Mouse (Mus musculus): ENCODE measurements around the gene Arl14ep.
"Not testable (repeated sequence)": the region's sequence is repeated elsewhere in the genome, so short reads cannot be mapped to it uniquely, and the experiment has no call there.

Gene Arl14ep

DNA sequence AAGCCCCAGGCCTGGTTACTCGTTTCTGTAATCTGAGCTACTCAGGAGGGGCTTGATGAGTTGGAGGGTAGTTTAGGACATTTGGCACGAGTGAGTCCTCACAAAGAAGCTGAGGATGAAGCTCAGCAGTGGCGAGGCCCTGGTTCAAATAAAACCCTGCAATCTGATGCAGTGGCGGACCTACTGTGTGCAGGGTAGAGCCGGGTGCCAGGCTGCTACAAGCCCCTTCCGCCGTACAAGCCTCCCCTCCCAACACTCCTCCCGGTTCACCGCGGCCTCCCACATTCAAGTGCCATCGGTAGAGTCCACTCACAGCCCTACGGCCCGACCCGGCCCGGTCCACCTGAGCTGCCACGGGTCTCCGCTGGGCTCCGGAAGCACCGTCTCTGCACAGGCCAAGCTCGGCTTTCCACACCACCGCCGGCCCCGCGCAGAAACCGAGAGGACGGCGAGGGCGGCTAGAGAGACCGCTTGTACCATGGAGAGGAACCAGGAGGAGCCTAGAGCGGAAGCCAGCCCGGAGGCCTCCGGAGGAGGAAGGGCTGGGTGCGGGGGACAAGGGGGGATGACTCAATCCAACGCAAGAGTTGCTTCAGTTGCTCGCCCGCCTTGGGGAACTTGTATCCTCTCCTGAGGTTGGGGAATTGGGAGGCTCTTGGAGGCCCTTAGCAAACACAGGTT is at the start of gene Arl14ep:
Gene Arl14ep, minus strand, starts transcription at position 466 of the 681 bp plus-strand sequence.
- DNase-seq (ENCODE audit: extremely low spot score, low spot score) = peak; percentile 90

DNA sequence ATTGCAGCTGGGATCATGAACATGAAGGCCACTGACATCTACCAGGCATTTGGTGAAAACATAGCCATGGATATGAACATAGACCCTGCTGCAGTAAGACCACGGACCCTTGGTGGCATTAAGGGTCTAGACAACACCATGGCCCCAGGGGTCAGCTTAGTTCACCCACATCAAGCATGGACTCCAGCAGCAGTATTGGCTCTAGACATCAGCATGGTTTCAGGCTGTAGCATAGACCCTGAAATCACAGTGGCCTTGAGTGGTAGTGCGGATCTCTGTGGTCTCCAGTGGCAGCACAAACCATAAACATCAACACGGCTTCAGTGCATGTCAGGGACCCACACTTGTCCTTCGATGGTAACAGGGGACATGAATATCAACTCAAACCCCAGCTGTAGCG is 48.5 kb upstream of the Arl14ep start:
- DNase-seq (ENCODE audit: extremely low spot score, low spot score) = no peak

DNA sequence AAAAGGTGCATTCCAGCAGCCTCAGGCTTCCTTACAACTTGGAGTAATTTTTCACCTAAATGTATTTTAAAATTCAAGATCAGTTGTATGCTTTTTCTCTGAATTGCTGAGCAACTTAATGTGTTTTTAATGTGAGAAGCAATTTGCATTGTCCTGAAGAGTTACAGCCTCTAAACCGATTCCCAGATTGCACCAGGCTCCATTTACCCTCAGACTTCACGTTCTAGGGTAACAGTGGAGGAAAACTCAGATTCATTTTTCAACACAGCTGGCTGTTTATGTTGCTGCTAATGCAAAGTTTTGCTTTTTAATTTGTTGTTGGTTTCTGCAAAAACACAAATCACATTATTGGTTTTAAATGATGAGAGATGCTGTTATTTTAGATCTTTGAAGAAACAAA is 45.1 kb upstream of the Arl14ep start:
- no peak for DNase-seq (ENCODE audit: extremely low spot score, low spot score)

DNA sequence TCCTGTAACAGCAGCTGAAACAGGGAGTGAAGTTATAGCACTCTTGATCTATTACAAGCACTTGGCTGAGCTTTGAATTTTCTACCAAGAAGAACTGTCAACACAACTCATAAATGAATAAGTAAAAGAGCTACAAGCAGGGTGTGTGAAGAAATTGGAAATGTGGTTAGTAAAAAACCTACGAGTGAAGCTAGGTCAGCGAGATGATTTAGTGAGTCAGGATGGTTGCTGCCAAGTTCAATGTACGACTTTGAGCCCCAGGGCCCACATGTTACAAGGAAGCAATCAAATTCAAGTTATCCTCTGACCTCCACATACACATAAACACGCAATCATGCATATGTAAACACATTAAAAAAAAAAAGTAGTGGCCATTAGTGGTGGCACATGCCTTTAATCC is 38.9 kb upstream of the Arl14ep start:
- DNase-seq (ENCODE audit: extremely low spot score, low spot score) = no peak

DNA sequence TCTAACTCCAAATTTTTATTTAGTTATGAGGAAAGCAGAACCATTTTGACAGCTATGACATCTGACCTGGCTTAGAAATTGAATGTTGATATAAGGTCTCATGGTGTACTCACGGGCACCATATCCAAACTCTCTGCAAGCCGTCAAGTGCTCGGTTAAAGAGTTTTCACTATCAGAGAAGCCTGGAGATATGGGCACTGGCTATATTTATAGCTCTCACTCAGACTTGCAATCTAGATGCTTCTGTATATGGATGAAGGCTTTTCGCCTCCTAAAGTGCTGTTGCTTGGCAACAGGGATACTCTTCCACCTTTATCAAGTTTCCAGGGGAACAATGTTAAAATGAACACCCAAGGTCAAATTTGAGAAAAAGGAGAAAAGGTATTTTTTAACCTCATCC is 38.1 kb upstream of the Arl14ep start:
- no peak for DNase-seq (ENCODE audit: extremely low spot score, low spot score)

DNA sequence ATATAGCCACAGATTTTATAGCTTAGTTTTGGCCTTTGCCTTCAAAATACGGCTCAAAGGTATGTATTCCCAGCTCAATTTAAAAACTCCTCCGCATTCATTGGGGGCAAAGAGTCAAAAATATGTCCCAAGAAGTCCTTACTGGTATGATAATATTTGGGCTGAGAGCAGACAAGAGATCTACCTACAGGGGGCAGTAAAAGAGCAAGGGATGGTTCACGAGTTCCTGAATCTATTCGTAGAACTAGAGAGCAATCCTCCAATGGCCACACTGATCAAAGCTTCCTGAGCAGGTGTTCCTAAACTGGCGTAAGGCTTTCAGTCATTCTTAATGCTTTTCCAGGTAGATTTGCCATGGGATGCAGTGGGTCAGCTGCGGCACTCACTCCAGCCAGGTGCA is 35.9 kb upstream of the Arl14ep start:
- DNase-seq (ENCODE audit: extremely low spot score, low spot score) = no peak

DNA sequence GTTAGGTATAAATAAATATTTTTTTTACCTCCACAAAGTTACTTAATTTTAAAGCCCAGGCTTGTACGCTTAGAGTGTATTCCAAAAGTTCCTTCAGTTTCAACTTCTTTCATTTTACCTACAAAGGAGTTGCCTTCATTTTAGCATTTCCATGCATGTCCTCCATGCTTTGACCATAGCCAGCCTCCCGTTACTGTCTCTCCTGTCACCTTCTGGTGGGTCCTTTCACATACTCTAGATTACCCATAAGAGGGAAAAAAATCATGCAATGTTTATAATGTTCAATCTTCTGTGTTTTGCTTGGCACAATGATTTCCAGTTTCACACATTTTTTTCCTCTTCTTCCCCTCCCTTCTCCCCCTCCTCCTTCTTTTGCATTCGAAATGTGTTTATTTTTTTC is 32.2 kb upstream of the Arl14ep start:
- DNase-seq (ENCODE audit: extremely low spot score, low spot score) = no peak

DNA sequence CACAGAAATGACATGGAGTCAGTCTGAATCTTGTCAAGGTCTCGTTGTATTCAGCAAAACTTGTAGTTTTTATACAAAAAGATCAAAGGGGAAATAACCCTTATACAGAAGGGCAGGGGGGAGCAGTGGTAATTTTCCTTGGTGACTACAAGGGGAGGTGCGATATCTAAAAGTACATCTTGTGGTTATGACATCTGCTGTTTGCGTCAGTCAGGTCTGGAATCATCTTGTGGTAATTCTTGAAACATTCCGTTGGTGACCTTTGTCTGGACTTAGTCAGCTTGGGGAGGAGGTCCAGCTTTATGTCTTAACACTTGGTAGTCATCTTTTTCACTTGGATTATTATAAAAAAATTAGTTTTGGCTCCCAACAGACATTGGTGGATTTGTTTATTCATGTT is 31.7 kb upstream of the Arl14ep start:
- not testable (repeated sequence) for DNase-seq (ENCODE audit: extremely low spot score, low spot score)

DNA sequence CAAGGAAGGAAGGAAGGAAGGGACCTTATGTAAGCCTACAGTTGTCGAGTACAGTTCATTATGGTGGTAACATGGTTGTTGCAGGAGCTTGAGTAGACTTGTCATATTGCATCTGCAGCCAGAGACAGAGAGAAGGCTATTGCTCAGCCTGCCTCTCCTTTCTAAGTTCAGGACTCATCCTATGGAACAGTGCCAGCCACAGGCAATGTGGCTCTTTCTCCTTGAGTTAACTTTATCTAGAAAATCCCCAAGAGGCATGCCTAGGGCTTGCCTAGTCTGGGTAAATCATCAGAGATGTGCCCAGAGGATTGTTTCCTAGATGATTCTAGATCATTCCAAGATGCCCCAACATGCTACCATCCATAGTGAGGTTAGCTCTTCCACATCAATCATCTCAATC is 17.0 kb upstream of the Arl14ep start:
- DNase-seq (ENCODE audit: extremely low spot score, low spot score) = no peak

DNA sequence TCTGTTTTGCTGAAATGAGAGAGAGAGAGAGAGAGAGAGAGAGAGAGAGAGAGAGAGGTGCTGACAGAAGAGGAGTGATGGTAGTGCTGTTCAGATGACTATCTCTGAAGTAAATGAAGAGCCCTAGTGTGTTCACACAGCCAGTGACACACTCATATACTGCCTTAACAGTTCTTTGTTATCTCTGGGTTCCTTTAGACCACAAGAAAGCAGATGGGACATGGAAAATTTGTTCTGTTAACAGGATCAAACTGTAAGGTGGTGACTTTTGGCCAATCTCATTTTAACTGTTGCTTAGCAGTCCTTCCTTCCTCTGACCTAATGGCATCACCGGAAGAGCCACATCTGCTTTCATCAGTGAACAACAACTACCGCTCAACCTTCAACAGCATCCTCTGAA is 10.7 kb upstream of the Arl14ep start:
- DNase-seq (ENCODE audit: extremely low spot score, low spot score) = no peak

DNA sequence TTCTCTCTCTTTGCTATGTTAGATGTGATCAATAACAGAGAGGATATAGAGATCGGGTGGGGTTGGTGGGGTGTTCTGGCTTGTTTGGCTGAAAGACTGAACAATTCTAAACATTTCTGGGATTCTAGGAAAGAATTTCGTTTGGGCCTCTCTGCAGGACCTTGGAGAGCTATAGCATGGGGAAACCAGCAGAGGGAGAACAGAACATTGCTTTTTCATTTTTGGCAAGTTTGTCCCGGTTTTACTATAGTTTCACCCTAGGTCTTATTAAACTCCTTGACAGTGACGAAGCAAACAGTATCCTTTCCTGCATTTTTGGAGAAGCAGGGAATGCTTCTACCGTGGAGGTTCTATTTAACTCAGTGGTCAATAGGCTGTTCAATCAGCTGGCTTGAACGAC is 8.3 kb upstream of the Arl14ep start:
- no peak for DNase-seq (ENCODE audit: extremely low spot score, low spot score)

DNA sequence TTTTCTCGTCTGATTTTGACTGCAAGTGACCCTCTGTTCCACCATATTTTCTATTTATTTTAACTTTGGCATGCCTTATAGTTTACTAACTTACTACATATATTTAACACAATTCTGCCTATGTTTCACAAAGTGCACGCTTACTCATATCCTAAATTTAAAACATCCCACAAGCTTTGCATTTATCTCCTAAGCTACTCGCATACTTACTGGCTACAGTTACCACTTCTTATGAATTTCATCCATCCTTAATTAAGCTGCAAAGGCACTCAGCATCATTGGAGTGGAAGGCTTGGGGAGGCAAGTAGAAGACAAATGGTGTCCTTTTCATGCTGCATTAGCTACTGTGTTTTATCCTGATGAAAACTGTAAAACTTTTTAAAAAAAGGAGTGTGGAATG is 2.2 kb upstream of the Arl14ep start:
- DNase-seq (ENCODE audit: extremely low spot score, low spot score) = no peak

DNA sequence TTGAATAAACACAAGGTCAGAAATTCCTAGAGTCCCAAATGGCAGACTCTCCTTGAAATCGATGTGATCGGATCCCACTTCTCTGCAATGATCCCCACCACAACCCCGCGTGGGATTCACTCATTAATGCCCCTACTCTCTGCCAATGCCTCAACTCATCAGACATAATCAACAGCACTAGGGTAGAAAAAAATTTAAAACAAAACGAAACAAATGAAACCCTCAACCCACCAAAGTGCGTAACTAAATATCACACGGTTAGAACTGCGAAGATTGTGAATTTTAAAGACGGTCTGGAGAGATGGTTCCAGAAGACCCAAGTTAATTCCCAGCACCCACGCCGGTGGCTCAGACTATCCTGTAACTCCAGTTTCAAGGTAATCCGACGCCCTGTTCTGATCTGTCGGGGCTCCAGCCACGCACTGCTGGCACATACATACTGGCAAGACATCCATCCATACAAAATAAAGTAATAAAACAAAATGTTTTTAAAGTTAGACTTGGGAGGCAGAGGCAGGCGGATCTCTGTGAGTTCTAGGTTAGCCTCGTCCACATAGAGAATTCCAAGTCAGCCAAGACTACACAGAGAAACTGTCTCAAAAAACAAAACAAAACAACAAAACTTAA is 779 bp downstream of the Arl14ep start:
- DNase-seq (ENCODE audit: extremely low spot score, low spot score) = no peak

DNA sequence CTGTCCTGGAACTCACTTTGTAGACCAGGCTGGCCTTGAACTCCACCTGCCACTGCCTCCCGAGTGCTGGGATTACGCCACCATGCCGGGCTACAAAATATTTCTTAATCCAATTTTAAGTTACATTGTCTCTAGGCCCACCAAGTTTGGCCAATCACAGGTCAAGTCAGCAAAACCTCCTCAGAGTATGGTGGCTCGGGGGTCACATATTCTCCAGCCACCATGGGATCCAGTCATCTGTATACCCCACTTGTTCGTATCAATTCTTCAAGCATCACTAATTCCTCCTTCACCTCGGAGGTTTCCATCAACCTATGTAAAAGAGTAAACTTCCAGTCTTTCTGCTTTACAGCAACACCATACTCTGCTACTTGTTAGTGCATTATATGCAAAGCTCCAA is 1.4 kb downstream of the Arl14ep start:
- no peak for DNase-seq (ENCODE audit: extremely low spot score, low spot score)

DNA sequence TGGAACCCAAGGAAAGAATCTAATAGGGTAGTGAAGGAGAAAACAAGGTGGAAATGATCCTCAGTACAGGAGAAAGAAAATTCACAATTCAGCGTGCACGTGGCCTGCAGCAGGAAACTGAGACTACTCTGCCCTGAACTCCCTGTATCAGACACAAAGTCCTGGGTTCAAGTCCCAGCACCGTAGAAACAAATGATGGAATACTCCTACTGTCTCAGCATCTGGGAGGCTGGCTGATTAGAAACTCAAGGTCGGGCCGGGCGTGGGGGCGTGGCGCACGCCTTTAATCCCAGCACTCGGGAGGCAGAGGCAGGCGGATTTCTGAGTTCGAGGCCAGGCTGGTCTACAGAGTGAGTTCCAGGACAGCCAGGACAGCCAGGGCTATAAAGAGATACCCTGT is 3.3 kb downstream of the Arl14ep start:
- DNase-seq (ENCODE audit: extremely low spot score, low spot score) = no peak

DNA sequence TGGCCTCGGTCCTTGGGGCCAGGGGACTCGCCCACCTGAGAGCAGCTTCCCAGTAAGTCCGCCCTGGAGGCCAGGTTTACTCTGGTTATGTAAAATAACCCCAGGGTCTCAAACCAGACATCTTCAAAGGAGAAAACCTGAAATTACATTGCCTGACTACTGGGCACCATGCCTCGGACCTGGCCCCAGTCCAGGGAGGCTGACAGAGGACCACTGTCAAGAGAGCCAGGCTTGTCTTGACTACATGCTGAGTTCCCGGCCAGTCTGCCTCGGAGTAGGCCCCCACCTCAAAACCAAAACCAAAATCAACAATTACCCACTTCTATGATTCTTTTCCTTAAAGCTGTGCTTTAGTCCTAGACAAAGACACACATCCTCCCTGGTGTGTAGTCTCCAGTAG is 5.9 kb downstream of the Arl14ep start:
- DNase-seq (ENCODE audit: extremely low spot score, low spot score) = no peak

DNA sequence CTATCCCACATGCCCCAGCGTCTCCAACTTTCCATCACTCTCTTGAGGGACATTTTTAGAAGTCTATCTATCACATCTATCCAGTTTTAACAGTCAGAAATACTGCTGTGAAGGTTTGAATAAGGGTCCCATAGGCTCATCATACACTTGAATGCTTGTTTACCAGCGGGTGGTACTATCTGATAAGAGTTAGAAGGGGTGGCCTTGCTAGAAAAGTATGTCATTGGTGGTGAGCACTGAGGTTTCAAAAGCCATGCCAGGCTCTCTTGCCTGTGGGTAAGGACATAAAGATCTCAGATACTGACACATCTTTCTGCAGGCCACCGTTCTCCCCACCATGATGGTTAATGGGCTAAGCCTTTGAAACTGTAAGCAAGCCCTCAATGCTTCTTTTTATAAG is 10.7 kb downstream of the Arl14ep start:
- DNase-seq (ENCODE audit: extremely low spot score, low spot score) = no peak

DNA sequence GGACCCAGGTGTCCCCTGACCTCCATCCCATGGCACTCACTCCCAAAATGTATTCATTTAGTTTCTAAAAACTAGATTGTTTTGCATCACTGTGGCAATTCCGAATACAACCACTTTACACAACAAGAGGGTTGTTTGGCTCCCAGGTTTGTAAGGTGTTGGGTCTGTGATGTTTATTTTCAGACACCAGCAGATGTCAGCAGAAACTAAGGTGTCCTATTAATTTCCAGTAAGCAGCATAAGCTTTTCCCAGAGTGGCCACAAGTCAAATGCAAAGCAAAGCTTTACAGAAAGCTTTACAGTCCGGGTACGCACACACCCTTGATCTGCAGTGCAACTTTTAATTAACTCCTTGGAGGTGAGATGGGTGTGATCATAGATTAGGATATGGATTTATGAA is 12.6 kb downstream of the Arl14ep start:
- DNase-seq (ENCODE audit: extremely low spot score, low spot score) = no peak

DNA sequence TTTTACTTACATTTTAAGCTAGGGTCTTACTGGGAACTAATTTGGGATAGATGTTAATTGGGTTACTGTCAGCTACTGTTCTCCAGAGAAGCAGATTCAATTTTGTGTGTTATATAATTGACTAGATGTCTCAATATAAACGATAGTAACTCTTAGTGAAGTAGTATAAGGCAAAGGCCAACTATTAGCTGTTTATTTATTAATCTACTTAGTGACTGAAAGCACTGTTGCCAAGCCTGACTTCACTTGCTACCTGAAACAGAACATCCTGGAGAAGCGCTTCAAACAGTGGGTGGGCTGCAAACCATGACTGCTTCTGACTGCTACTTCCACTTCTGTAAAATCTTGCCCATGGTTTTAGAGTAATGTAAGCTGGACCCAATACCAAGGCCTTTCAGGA is 13.2 kb downstream of the Arl14ep start:
- DNase-seq (ENCODE audit: extremely low spot score, low spot score) = no peak

DNA sequence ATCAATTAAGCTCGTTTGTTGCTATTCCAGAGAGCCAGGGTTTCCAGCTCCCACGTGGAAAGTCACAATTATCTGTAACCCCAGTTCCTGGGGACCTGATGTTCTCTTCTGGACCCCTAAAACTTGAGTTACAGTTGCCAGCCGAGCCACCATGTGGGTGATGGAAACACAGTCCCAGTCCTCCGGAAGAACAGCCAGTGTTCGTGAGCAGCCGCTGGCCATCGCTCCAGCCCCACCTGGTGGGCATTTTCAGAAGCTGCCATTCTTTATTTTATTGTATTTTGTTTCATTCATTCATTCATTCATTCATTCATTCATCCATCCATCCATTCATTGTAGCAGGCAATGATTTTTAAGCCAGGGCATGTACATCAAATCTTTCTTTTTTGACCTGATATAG is 14.0 kb downstream of the Arl14ep start:
- DNase-seq (ENCODE audit: extremely low spot score, low spot score) = peak; percentile 25

DNA sequence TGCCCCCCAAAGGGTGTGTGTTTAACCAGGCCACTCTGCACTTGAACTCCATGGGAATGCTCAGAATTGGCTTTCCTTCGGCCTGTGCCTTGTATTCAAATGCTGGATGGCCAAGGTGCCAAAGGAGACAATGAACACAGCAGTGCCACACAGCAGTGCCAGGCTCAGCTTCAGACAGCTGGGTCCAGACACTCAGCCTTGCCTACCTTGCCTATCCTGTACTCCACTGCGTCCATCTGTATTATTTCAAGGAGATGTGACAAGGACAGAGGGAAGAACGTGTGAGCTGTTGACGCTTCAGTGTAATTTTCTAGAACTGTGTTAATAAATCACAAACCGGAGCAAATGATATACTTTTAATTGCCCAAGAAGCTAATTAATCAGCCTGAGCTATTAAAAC is 14.8 kb downstream of the Arl14ep start:
- no peak for DNase-seq (ENCODE audit: extremely low spot score, low spot score)

DNA sequence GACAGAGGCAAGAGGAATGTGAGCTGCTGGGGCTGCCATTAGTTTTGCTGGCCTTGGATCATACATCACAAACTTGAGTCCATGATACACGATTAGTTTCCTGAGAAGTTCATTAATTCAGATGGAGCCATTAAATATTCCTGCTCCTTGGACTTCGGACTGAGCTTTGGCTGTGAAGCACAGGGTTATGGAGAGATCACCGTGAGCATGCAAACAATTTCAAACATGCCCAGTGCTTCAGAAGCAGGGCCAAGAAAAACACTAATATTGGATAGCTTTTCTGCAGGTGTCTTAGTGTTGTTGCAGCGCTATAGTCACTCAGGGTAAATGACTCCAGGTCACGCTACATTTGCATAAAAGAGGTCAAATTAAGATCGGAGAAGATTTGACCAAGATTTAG is 15.3 kb downstream of the Arl14ep start:
- DNase-seq (ENCODE audit: extremely low spot score, low spot score) = no peak

DNA sequence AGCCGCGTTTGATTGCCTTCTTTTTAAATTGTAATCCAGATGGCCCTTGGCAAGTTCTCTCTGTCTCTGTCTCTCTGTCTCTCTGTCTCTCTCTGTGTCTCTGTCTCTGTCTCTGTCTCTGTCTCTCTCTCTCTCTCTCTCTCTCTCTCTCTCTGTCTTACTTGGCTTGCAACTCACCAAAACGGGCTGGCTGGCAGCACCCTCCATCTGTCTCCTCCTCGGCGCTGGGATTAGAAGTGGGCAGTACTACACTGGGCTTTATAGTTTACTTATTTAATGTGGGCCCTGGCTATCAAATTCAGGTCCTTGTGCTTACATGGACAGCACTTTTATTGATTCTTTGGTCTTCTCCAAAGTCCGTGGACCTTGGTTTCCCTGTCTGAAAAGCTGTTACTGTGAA is 18.1 kb downstream of the Arl14ep start:
- DNase-seq (ENCODE audit: extremely low spot score, low spot score) = no peak

DNA sequence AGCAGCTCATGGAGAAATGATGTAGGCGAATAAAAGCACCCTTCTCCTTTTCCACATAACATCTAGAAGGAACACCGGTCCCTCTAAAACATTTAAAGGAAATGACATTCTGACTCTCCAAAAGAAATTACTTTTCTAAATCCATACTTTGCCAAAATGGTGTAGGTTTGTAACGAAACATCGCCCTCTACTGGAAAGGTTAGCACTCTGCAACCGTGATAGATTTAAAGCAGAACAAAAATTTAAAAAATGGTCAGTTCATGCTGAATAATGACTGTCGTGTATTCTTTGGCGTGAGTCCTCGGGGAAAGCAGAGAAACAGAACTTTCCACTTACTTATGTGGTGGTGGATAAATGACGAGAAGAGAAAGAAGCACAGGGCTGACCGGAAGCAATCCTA is 18.6 kb downstream of the Arl14ep start:
- peak; percentile 36 for DNase-seq (ENCODE audit: extremely low spot score, low spot score)

Measured in neural tube, embryonic 10.5 days (tissue).